Mouse (Mus musculus) stomach, embryonic 16.5 days (tissue): Measurements from ENCODE around the gene Tax1bp3. TPM values are rescaled to one million over a fixed set of nuclear protein-coding genes. Genes with fewer than 3 reads are reported as not detected.
A peak's percentile ranks its signal among the peaks of the same experiment; 100 is the strongest.

Source experiments
- ATAC-seq: fragments of 200-750 bp; cut with Nextera tagmentation; 2 replicates; pipeline ENCODE4 v1.8.0; 2017; ENCODE audit warnings: moderate number of reproducible peaks, moderate TSS enrichment; ENCODE audit not compliant: insufficient read depth, low FRiP score
- H3K27ac ChIP-seq: fragments of 300-500 bp; sonication (generic); 2 replicates; pipeline ENCODE4 v1.5.1; 2014; ENCODE audit warnings: low read length
- H3K27me3 ChIP-seq: fragments of 300-500 bp; sonication (generic); 2 replicates; pipeline ENCODE4 v1.6.1; 2014; ENCODE audit warnings: low read length, control low read depth, mixed read lengths; ENCODE audit not compliant: control insufficient read depth, insufficient read depth
- H3K36me3 ChIP-seq: fragments of 300-500 bp; sonication (generic); 2 replicates; pipeline ENCODE4 v1.6.1; 2014; ENCODE audit warnings: low read length; ENCODE audit not compliant: control insufficient read depth, insufficient read depth
- H3K4me1 ChIP-seq: fragments of 300-500 bp; sonication (generic); 2 replicates; pipeline ENCODE4 v1.6.1; 2014; ENCODE audit warnings: low read length, control low read depth, mixed read lengths; ENCODE audit not compliant: control insufficient read depth, insufficient read depth
- H3K4me2 ChIP-seq: fragments of 300-500 bp; sonication (generic); 2 replicates; pipeline ENCODE4 v1.6.1; 2014; ENCODE audit warnings: low read depth, low read length, mixed read lengths
- H3K4me3 ChIP-seq: fragments of 300-500 bp; sonication (generic); replicated peaks from 2 replicates; pipeline ENCODE4 v1.5.1; 2014; ENCODE audit warnings: mild to moderate bottlenecking, low read length
- H3K9ac ChIP-seq: fragments of 300-500 bp; sonication (generic); 2 replicates; pipeline ENCODE4 v1.6.1; 2014; ENCODE audit warnings: low read length
- H3K9me3 ChIP-seq: fragments of 300-500 bp; sonication (generic); replicated peaks from 2 replicates; pipeline ENCODE4 v1.6.1; 2016; ENCODE audit warnings: low read length, control low read depth; ENCODE audit not compliant: control insufficient read depth
- WGBS: fragments of 180-500 bp; shearing (Covaris S2); extraction: QIAGEN DNeasy Blood & Tissue Kit; methylation state at CpG from one replicate; pipeline ENCODE4 v1.1.7; 2014; 5-methylcytosine and 5-hydroxymethylcytosine counted together
- polyA plus RNA-seq: library from polyadenylated mRNA; unstranded; fragments of >200 nt; fragmentation: Nextera tagmentation; extraction: Ambion mirVana; gene quantifications from 2 replicates; pipeline ENCODE4 v1.2.1, GENCODE M21; 2015

Tax1bp3 gene
- polyA plus RNA-seq, 1 experiment from 2014 or later: 214 TPM

- no peak for ATAC-seq
- WGBS: 88% methylated on average over 6 of the region's 6 CpGs
- Histone ChIP-seq H3K9ac (no peak overlapping the region), H3K27ac (no peak overlapping the region), H3K36me3 (peaks cover 1% of the 10 kb centered on the region; the same call in 1 of the 2 replicates), H3K4me1 (no peaks in the 10 kb centered on the region), H3K4me3 (no peak overlapping the region), H3K4me2 (no peak overlapping the region), H3K27me3 (no peaks in the 10 kb centered on the region), H3K9me3 (no peaks in the 10 kb centered on the region)
Observed at GRCm38 (mm10) chr11:73187231-73187630, 10.3 kb downstream of the Tax1bp3 start.

GRCm38 (mm10) chr11:73193047-73193446, 16.2 kb downstream of the Tax1bp3 start:
- no peaks in the 10 kb centered on the region for H3K9me3 ChIP-seq
- H3K4me1 ChIP-seq: no peaks in the 10 kb centered on the region
- H3K27ac ChIP-seq: no peak overlapping the region
- H3K4me2 ChIP-seq: no peak overlapping the region
- WGBS: 68% methylated on average over 6 of the region's 6 CpGs
- no peak overlapping the region for H3K4me3 ChIP-seq
- no peak for ATAC-seq
- H3K36me3 ChIP-seq: 0 out of 2 replicates have a peak, but pooled peaks cover 3% of the 10 kb centered on the region
- H3K27me3 ChIP-seq: no peaks in the 10 kb centered on the region
- H3K9ac ChIP-seq: no peak overlapping the region

- no peak for ATAC-seq
- no peaks in the 10 kb centered on the region for H3K27me3 ChIP-seq
- H3K4me2 ChIP-seq: no peak overlapping the region
- no peak overlapping the region for H3K27ac ChIP-seq
- no peak overlapping the region for H3K9ac ChIP-seq
- H3K9me3 ChIP-seq: no peaks in the 10 kb centered on the region
- 72% methylated on average over 2 of the region's 2 CpGs for WGBS
- 0 out of 2 replicates have a peak, but pooled peaks cover 3% of the 10 kb centered on the region for H3K36me3 ChIP-seq
- H3K4me3 ChIP-seq: no peak overlapping the region
- no peaks in the 10 kb centered on the region for H3K4me1 ChIP-seq
Observed at GRCm38 (mm10) chr11:73194444-73194843, 17.6 kb downstream of the Tax1bp3 start.

GRCm38 (mm10) chr11:73198190-73198589, 21.3 kb downstream of the Tax1bp3 start:
- 0 out of 2 replicates have a peak, but pooled peaks cover 3% of the 10 kb centered on the region for H3K36me3 ChIP-seq
- no peak overlapping the region for H3K27ac ChIP-seq
- no peaks in the 10 kb centered on the region for H3K27me3 ChIP-seq
- peak overlapping the region; percentile 86 for H3K9ac ChIP-seq
- ATAC-seq: no peak
- peak overlapping the region; percentile 91 for H3K4me2 ChIP-seq
- 5% methylated on average over 1 of the region's 1 CpGs for WGBS
- peak overlapping the region; percentile 70 for H3K4me3 ChIP-seq
- 0 out of 2 replicates have a peak, but pooled peaks cover 3% of the 10 kb centered on the region for H3K4me1 ChIP-seq
- H3K9me3 ChIP-seq: no peaks in the 10 kb centered on the region

GRCm38 (mm10) chr11:73198603-73199229, 21.8 kb downstream of the Tax1bp3 start, which contains the start of gene Ctns:
TSS of gene Ctns (minus strand) at chr11:73199042.
- Histone ChIP-seq H3K9me3 (no peaks in the 10 kb centered on the region), H3K36me3 (0 out of 2 replicates have a peak, but pooled peaks cover 3% of the 10 kb centered on the region), H3K4me1 (0 out of 2 replicates have a peak, but pooled peaks cover 3% of the 10 kb centered on the region), H3K4me2 (peak within 1 kb of the TSS; percentile 91), H3K9ac (peak within 1 kb of the TSS; percentile 86), H3K27me3 (no peaks in the 10 kb centered on the region), H3K4me3 (peak within 1 kb of the TSS; percentile 70), H3K27ac (peak within 1 kb of the TSS; percentile 6; the same call in 1 of the 2 replicates)
- 1% methylated on average over 22 of the region's 22 CpGs for WGBS
- peak; percentile 95 for ATAC-seq

GRCm38 (mm10) chr11:73199230-73199712, 22.4 kb downstream of the Tax1bp3 start, which contains the start of gene Shpk:
TSS of gene Shpk (plus strand) at chr11:73199460.
- Histone ChIP-seq H3K27me3 (no peaks in the 10 kb centered on the region), H3K4me1 (0 out of 2 replicates have a peak, but pooled peaks cover 3% of the 10 kb centered on the region), H3K4me2 (peak within 1 kb of the TSS; percentile 91), H3K4me3 (peak within 1 kb of the TSS; percentile 70), H3K9ac (peak within 1 kb of the TSS; percentile 86), H3K27ac (peak within 1 kb of the TSS; percentile 6; the same call in 1 of the 2 replicates), H3K9me3 (no peaks in the 10 kb centered on the region), H3K36me3 (0 out of 2 replicates have a peak, but pooled peaks cover 3% of the 10 kb centered on the region)
- WGBS: under 1% methylated on average over 32 of the region's 32 CpGs
- peak; percentile 97 for ATAC-seq

- H3K9me3 ChIP-seq: no peaks in the 10 kb centered on the region
- H3K4me1 ChIP-seq: 0 out of 2 replicates have a peak, but pooled peaks cover 3% of the 10 kb centered on the region
- peak overlapping the region; percentile 86 for H3K9ac ChIP-seq
- no peaks in the 10 kb centered on the region for H3K27me3 ChIP-seq
- 3% methylated on average over 12 of the region's 12 CpGs for WGBS
- H3K27ac ChIP-seq: no peak overlapping the region
- no peak for ATAC-seq
- 0 out of 2 replicates have a peak, but pooled peaks cover 3% of the 10 kb centered on the region for H3K36me3 ChIP-seq
- H3K4me2 ChIP-seq: peak overlapping the region; percentile 91
- H3K4me3 ChIP-seq: peak overlapping the region; percentile 70
Observed at GRCm38 (mm10) chr11:73199879-73200278, 23.0 kb downstream of the Tax1bp3 start.

- no peaks in the 10 kb centered on the region for H3K9me3 ChIP-seq
- 69% methylated on average over 2 of the region's 2 CpGs for WGBS
- no peaks in the 10 kb centered on the region for H3K36me3 ChIP-seq
- H3K27me3 ChIP-seq: no peaks in the 10 kb centered on the region
- no peak overlapping the region for H3K27ac ChIP-seq
- H3K9ac ChIP-seq: no peak overlapping the region
- no peak overlapping the region for H3K4me3 ChIP-seq
- ATAC-seq: no peak
- 0 out of 2 replicates have a peak, but pooled peaks cover 3% of the 10 kb centered on the region for H3K4me1 ChIP-seq
- no peak overlapping the region for H3K4me2 ChIP-seq
Observed at GRCm38 (mm10) chr11:73201021-73201420, 24.1 kb downstream of the Tax1bp3 start.

- WGBS: 33% methylated on average over 4 of the region's 4 CpGs
- H3K36me3 ChIP-seq: no peaks in the 10 kb centered on the region
- H3K4me1 ChIP-seq: 0 out of 2 replicates have a peak, but pooled peaks cover 3% of the 10 kb centered on the region
- no peak for ATAC-seq
- no peak overlapping the region for H3K4me2 ChIP-seq
- no peak overlapping the region for H3K27ac ChIP-seq
- no peak overlapping the region for H3K4me3 ChIP-seq
- no peaks in the 10 kb centered on the region for H3K27me3 ChIP-seq
- no peak overlapping the region for H3K9ac ChIP-seq
- H3K9me3 ChIP-seq: no peaks in the 10 kb centered on the region
Observed at GRCm38 (mm10) chr11:73201597-73201996, 24.7 kb downstream of the Tax1bp3 start.
